Mouse (Mus musculus) midbrain, embryonic 13.5 days (tissue): ENCODE data around the gene Ptx4. TPM values are rescaled to one million over a fixed set of nuclear protein-coding genes. Genes with fewer than 3 reads are reported as not detected.
"Not testable (repeated sequence)": the region's sequence is repeated elsewhere in the genome, so short reads cannot be mapped to it uniquely, and the experiment has no call there.

ENCODE experiments used
- ATAC-seq: fragments of 200-750 bp; cut with Nextera tagmentation; 2 replicates; pipeline ENCODE4 v1.8.0; 2017; ENCODE audit warnings: mild to moderate bottlenecking, moderate TSS enrichment, moderate library complexity
- H3K27ac ChIP-seq: fragments of 300-500 bp; sonication (generic); 2 replicates; pipeline ENCODE4 v1.5.1; 2015; ENCODE audit warnings: inconsistent platforms, mild to moderate bottlenecking, moderate library complexity
- H3K27me3 ChIP-seq: fragments of 300-500 bp; sonication (generic); 2 replicates; pipeline ENCODE4 v1.6.1; 2015; ENCODE audit warnings: mild to moderate bottlenecking, inconsistent platforms
- H3K36me3 ChIP-seq: fragments of 300-500 bp; sonication (generic); 2 replicates; pipeline ENCODE4 v1.6.1; 2015; ENCODE audit warnings: mild to moderate bottlenecking, inconsistent platforms
- H3K4me1 ChIP-seq: fragments of 300-500 bp; sonication (generic); replicated peaks from 2 replicates; pipeline ENCODE4 v1.6.1; 2015; ENCODE audit warnings: inconsistent platforms
- H3K4me2 ChIP-seq: fragments of 300-500 bp; sonication (generic); replicated peaks from 2 replicates; pipeline ENCODE4 v1.6.1; 2015; ENCODE audit warnings: moderate library complexity, mild to moderate bottlenecking, inconsistent platforms
- H3K4me3 ChIP-seq: fragments of 300-500 bp; sonication (generic); replicated peaks from 2 replicates; pipeline ENCODE4 v1.5.1; 2015; ENCODE audit warnings: mild to moderate bottlenecking, inconsistent platforms
- H3K9ac ChIP-seq: fragments of 300-500 bp; sonication (generic); replicated peaks from 2 replicates; pipeline ENCODE4 v1.6.1; 2015; ENCODE audit warnings: mild to moderate bottlenecking, inconsistent platforms
- H3K9me3 ChIP-seq: fragments of 300-500 bp; sonication (generic); 2 replicates; pipeline ENCODE4 v1.6.1; 2016; ENCODE audit warnings: mild to moderate bottlenecking, inconsistent platforms
- WGBS: fragments of 180-500 bp; shearing (Covaris S2); methylation state at CpG from one replicate; pipeline ENCODE4 v1.1.7; 2015; 5-methylcytosine and 5-hydroxymethylcytosine counted together
- polyA plus RNA-seq: library from polyadenylated mRNA; unstranded; fragments of >200 nt; fragmentation: Nextera tagmentation; extraction: Ambion mirVana; gene quantifications from 2 replicates; pipeline ENCODE4 v1.2.1, GENCODE M21; 2015

Gene Ptx4
- polyA plus RNA-seq, 1 experiment from 2014 or later, result not detected

DNA sequence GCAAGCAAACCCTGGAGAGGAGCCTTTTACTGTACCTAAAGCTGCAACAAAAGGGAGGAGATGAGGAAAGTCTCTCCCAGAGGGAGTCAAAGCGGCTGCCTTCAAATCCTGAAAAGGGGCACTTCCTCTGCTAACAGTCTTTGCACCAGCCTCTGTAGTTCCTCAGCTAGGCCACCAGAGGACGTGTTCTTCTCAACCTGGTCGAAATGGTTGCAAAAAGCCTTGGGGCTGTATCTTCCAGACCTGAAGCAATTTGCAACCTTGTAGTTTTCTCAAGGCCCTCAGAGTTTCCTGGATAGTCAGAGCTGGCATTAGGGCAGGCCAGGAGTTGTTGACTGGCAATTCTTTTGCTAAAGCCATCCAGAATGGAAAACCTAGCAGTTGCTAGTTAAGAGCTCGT is 3.3 kb upstream of the Ptx4 start:
- WGBS, result 35% methylated on average over 4 of the region's 4 CpGs
- no peak overlapping the region for H3K4me2 ChIP-seq
- no peak for ATAC-seq

DNA sequence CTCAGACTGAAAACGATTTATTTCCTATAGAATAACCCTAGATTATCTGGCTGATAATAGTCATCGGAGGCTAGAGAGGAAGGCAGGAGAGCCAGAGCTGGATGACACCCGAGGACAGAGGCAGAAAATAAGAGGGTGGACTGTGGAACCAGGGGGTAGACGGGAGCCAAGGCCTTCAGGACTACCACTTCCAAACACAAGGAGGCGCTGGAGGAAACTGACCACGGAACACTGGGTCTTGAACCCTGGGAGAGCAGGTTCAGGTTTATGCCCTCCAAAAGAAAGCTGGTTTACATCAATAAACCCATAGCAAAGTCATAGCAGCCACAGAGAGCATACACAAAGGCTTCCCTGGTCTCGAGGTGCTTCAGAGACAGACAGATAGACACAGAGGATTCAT is 3.4 kb downstream of the Ptx4 start:
- Histone ChIP-seq H3K4me2 (no peak overlapping the region), H3K27me3 (peaks cover 7% of the 10 kb centered on the region; the same call in 1 of the 2 replicates), H3K9me3 (no peaks in the 10 kb centered on the region), H3K36me3 (no peaks in the 10 kb centered on the region), H3K27ac (no peak overlapping the region), H3K4me3 (no peak overlapping the region), H3K4me1 (no peaks in the 10 kb centered on the region), H3K9ac (no peak overlapping the region)
- WGBS, result 26% methylated on average over 7 of the region's 7 CpGs
- no peak for ATAC-seq

More for the DNA sequence above, 3.3 kb upstream of the Ptx4 start:
- Histone ChIP-seq H3K36me3 (peaks cover 14% of the 10 kb centered on the region; the same call in 1 of the 2 replicates), H3K9ac (no peak overlapping the region), H3K9me3 (no peaks in the 10 kb centered on the region), H3K4me3 (no peak overlapping the region), H3K27me3 (peaks cover 11% of the 10 kb centered on the region; the same call in 1 of the 2 replicates), H3K4me1 (peaks cover 22% of the 10 kb centered on the region), H3K27ac (no peak overlapping the region)

DNA sequence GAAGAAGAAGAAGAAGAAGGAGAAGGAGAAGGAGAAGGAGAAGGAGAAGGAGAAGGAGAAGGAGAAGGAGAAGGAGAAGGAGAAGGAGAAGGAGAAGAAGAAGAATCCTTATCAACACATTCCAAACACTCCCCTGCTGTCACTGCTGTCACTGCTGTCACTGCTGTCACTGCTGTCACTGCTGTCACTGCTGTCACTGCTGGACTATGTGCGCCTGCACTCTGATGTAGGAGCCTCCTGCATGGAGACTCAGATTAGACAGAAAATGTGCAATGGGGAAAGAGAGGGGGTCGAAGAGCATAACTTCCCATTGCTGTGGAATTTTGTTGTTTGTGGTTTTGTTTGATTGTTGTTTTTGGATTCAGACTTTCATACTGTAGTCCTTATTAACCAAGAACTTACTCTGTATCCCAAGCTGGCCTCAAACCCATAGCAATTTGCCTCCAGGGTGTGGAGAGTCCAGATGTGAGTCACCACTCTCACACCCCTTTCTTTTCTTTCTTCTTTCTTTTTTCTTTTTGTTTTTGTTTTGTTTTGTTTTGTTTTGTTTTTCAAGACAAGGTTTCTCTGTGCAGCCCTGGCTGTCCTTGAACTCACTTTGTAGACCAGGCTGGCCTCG is 5.0 kb downstream of the Ptx4 start:
- 75% methylated on average over 3 of the region's 3 CpGs for WGBS
- not testable (repeated sequence) for ATAC-seq, H3K27me3 ChIP-seq, H3K9me3 ChIP-seq, H3K27ac ChIP-seq, H3K4me3 ChIP-seq, H3K36me3 ChIP-seq, H3K4me1 ChIP-seq, H3K4me2 ChIP-seq, H3K9ac ChIP-seq

DNA sequence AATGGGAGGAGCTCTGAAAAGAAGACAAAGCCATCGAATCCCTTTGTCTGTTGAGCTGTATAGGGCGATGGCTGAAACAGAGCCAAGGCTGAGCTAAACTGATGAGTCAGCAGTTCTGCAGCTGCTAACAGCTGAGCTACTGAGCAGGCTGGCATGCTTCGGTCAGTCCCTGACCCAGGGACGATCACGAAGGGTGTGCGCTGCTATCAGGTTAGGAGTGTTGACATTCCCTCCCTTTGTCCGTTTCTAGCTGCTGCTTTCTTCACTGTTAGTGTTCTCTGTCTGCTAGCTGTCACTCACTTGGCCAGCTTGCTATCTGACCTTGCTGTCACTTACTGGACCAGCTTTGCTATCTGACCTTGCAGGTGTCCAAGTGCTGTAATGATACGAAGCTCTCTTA is 6.5 kb downstream of the Ptx4 start:
- Histone ChIP-seq H3K4me1 (no peaks in the 10 kb centered on the region), H3K4me3 (no peak overlapping the region), H3K27me3 (peaks cover 2% of the 10 kb centered on the region; the same call in 1 of the 2 replicates), H3K36me3 (no peaks in the 10 kb centered on the region), H3K9me3 (no peaks in the 10 kb centered on the region), H3K9ac (no peak overlapping the region), H3K27ac (no peak overlapping the region), H3K4me2 (no peak overlapping the region)
- ATAC-seq, result no peak
- WGBS, result 66% methylated on average over 8 of the region's 8 CpGs

DNA sequence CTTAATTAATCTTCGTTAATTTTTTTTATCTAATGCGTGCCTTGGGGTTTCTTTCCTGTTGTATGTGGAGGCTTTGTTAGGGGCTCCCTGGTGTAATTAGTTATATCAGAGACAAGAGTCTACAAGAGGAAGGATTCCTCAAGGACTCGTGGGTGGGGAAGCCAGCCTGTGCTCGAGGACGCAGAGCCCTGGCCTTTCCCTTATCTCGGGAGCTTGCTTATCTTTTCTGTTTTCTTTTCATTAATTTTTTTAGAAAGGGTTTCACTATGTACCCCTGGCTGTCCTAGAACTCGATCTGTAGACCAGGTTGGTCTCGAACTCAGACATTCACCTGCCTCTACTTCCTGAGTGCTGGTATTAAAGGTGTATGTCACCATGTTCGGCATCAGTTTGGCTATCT is 7.1 kb downstream of the Ptx4 start:
- Histone ChIP-seq H3K4me2 (no peak overlapping the region), H3K36me3 (no peaks in the 10 kb centered on the region), H3K4me3 (no peak overlapping the region), H3K27ac (no peak overlapping the region), H3K9me3 (no peaks in the 10 kb centered on the region), H3K4me1 (no peaks in the 10 kb centered on the region), H3K27me3 (peaks cover under 1% of the 10 kb centered on the region; the same call in 1 of the 2 replicates), H3K9ac (no peak overlapping the region)
- 77% methylated on average over 9 of the region's 9 CpGs for WGBS
- no peak for ATAC-seq

DNA sequence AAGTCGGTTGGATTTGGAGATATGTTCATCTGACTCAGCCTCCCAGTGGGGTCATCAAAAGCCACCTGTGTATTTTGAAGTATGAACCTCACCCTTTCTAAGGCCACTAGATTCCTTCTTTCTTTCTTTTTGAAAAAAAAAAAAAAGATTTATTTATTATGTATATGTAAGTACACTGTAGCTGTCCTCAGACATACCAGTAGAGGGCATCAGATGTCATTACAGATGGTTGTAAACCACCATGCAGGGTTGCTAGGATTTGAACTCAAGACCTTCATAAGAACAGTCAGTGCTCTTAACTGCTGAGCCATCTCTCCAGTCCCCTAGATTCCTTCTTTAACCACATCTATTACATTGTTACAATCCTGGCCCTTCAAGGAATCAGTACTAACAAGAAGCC is 9.5 kb downstream of the Ptx4 start:
- Histone ChIP-seq H3K27ac (no peak overlapping the region), H3K9ac (no peak overlapping the region), H3K4me2 (no peak overlapping the region), H3K36me3 (no peaks in the 10 kb centered on the region), H3K4me3 (no peak overlapping the region), H3K4me1 (peaks cover 13% of the 10 kb centered on the region), H3K27me3 (no peaks in the 10 kb centered on the region), H3K9me3 (no peaks in the 10 kb centered on the region)
- WGBS, result 88% methylated on average over 1 of the region's 1 CpGs
- ATAC-seq, result no peak

DNA sequence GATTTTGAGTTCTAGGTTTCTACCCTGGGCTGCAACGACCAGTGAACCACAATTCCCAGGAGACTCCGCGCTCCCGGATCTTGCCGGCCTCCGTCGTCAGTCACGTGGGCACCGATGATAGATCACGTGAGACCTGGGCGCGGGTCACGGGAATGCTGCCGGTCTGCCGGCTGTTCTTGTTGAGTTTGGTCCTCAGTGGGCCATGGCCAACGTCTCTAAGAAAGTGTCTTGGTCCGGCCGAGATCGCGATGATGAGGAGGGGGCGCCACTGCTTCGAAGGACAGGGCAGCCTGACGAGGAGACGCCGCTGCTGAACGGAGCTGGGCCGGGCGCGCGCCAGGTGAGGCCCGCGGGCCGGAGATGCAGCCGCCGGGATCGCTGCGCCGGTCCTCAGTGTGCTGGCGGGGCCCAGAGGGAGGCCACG is 12.7 kb downstream of the Ptx4 start, which contains the start of gene Clcn7:
TSS of gene Clcn7 (plus strand) at position 117 of the 424 bp plus-strand sequence.
- peak within 1 kb of the TSS; percentile 87 for H3K4me2 ChIP-seq
- peaks cover 6% of the 10 kb centered on the region; the same call in 1 of the 2 replicates for H3K36me3 ChIP-seq
- H3K9ac ChIP-seq, result peak within 1 kb of the TSS; percentile 87
- H3K27me3 ChIP-seq, result no peaks in the 10 kb centered on the region
- ATAC-seq, result peak; percentile 94
- H3K4me1 ChIP-seq, result peaks cover 22% of the 10 kb centered on the region
- peak within 1 kb of the TSS; percentile 45 for H3K27ac ChIP-seq
- no peaks in the 10 kb centered on the region for H3K9me3 ChIP-seq
- WGBS, result under 1% methylated on average over 40 of the region's 40 CpGs
- peak within 1 kb of the TSS; percentile 85 for H3K4me3 ChIP-seq

DNA sequence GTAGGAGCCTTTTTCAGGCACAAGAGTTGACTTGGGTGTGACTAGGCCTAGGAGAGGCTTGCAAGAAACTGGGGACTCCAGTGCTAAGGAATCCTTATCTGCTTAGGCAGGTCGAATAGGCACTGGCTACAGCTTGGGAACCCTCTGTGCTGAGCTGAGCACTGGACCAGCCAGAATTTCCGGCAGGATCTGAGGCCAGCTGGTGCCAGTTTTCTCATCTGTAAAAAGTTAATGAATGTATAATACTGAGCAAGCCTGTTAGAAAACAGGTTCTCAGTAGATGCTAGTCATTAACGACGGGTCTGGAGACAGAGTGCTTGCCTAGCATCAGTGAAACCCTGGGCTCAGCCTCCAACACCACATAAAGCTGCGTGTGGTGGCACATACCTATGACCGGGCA is 15.1 kb downstream of the Ptx4 start:
- Histone ChIP-seq H3K36me3 (peaks cover 12% of the 10 kb centered on the region), H3K27ac (no peak overlapping the region), H3K9ac (no peak overlapping the region; the same call in 1 of the 2 replicates), H3K27me3 (no peaks in the 10 kb centered on the region), H3K4me1 (peaks cover 22% of the 10 kb centered on the region), H3K4me3 (no peak overlapping the region), H3K4me2 (no peak overlapping the region), H3K9me3 (no peaks in the 10 kb centered on the region)
- 90% methylated on average over 6 of the region's 6 CpGs for WGBS
- no peak for ATAC-seq

DNA sequence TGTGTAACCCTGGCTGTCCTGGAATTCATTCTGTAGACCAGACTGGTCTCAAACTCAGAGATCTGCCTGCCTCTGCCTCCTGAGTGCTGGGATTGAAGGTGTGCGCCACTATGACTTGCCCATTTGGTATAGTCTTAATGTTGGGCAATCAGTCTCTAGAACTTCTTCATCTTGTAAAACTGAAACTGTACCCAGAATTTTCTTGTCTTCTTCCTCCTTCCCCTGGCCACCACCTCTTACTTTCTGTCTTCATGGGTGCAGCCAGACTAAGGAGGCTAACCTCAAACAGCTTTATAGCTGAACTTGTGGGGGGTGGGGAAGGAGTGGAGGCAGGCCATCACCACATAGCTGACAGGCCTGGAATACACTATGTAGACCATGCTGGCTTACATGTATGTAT is 18.2 kb downstream of the Ptx4 start:
- Histone ChIP-seq H3K4me1 (peaks cover 18% of the 10 kb centered on the region), H3K36me3 (peaks cover 18% of the 10 kb centered on the region), H3K27me3 (no peaks in the 10 kb centered on the region), H3K4me2 (no peak overlapping the region), H3K9me3 (no peaks in the 10 kb centered on the region), H3K27ac (no peak overlapping the region), H3K9ac (0 out of 2 replicates have a peak overlapping the region, but pooled peaks have one; percentile 23), H3K4me3 (no peak overlapping the region)
- no peak for ATAC-seq
- WGBS, result 100% methylated on average over 1 of the region's 1 CpGs

DNA sequence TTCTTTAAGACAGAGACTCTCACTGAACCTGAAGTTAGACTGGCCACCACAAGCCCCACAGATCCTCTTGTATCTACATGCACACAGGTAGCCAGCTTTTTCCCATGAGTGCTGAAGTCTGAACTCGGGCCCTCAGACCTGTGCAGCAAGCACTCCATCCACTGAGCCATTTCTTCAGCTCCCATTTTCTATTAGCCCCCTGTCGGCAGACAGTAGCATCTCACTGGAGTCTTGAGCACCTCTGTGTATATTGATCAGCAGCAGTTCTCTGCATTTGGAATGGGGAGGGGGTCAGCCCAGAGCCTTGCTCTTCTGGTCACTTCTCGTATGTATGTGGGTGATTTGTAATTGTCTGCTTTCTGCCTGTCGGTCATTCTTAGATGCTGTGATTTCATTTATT is 19.4 kb downstream of the Ptx4 start:
- Histone ChIP-seq H3K27me3 (no peaks in the 10 kb centered on the region), H3K4me1 (peaks cover 9% of the 10 kb centered on the region), H3K36me3 (peaks cover 26% of the 10 kb centered on the region), H3K27ac (no peak overlapping the region), H3K9ac (no peak overlapping the region), H3K4me2 (no peak overlapping the region), H3K4me3 (no peak overlapping the region), H3K9me3 (no peaks in the 10 kb centered on the region)
- ATAC-seq, result no peak
- WGBS, result 70% methylated on average over 4 of the region's 4 CpGs

DNA sequence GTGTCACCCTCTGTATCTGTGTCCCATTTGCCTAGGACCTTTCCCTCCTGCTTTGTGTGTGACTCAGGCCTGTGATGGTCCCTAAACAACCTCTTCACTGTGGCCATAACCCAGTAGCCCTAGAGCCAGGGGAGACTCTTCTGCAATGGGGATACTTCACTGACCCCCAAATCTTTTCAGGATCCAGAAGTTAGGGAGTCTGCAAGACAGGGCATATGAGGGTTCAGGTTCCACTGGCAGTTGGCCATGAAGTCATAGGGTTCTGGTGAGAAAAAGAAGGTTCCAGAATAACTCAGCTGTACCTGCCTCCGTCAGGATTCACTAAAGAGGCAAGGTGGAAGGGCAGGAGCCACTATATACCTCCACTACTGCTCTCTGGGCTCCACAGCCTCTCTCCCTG is 41.6 kb downstream of the Ptx4 start, which contains the start of gene Ccdc154:
TSS of gene Ccdc154 (plus strand) at position 301 of the 400 bp plus-strand sequence.
- Histone ChIP-seq H3K9ac (no peak within 1 kb of the TSS; the same call in 1 of the 2 replicates), H3K27me3 (no peaks in the 10 kb centered on the region), H3K27ac (no peak within 1 kb of the TSS), H3K4me3 (no peak within 1 kb of the TSS), H3K9me3 (no peaks in the 10 kb centered on the region), H3K4me2 (no peak within 1 kb of the TSS), H3K4me1 (no peaks in the 10 kb centered on the region), H3K36me3 (peaks cover 48% of the 10 kb centered on the region)
- 94% methylated on average over 1 of the region's 1 CpGs for WGBS
- ATAC-seq, result no peak

DNA sequence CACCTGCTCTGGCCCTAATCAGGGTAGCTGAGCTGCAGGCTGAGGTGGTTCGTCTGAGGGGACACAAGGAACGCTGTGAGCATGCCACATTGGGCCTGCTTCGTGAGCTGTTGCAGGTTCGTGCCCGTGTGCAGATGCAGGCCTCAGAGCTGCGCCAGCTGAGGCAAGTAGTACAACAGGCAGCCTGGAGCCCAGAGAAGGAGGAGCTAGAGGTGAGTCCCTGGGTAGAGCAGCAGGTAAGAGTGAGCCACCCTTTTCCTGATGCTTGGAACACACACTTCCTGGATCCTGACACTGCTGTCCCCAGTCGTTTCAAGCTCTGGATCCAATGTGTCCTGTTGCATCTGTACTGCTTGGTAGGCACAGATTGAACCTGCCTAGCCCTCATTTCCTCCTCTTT is 42.8 kb downstream of the Ptx4 start:
- H3K9ac ChIP-seq, result no peak overlapping the region; the same call in 1 of the 2 replicates
- no peak overlapping the region for H3K4me3 ChIP-seq
- no peak for ATAC-seq
- H3K4me1 ChIP-seq, result no peaks in the 10 kb centered on the region
- H3K27me3 ChIP-seq, result no peaks in the 10 kb centered on the region
- 81% methylated on average over 7 of the region's 7 CpGs for WGBS
- H3K4me2 ChIP-seq, result no peak overlapping the region
- no peaks in the 10 kb centered on the region for H3K9me3 ChIP-seq
- H3K27ac ChIP-seq, result no peak overlapping the region
- H3K36me3 ChIP-seq, result peaks cover 37% of the 10 kb centered on the region

DNA sequence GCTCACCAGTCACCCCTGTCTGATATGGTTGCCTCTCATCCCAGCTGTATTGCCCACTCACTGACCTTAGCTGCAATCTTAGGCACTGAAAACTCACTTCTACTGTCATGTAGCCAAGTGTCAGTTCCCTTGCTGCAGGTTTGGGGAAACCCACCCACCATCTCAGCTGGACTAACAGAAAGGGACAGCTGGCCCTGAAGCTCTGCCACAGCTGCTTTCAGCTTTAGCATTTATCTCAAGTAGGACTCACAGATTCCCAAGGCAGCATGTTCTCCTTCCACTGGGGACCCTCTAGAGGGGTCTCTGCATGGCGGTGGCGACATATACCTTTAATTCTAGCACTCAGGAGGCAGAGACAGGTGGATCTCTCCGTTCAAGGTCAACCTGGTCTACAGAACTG is 44.2 kb downstream of the Ptx4 start:
- Histone ChIP-seq H3K4me1 (no peaks in the 10 kb centered on the region), H3K27ac (no peak overlapping the region), H3K36me3 (peaks cover 25% of the 10 kb centered on the region), H3K4me2 (no peak overlapping the region), H3K27me3 (no peaks in the 10 kb centered on the region), H3K4me3 (no peak overlapping the region), H3K9me3 (no peaks in the 10 kb centered on the region), H3K9ac (no peak overlapping the region)
- ATAC-seq, result no peak
- WGBS, result 84% methylated on average over 3 of the region's 3 CpGs
